Mouse (Mus musculus): ENCODE measurements around the gene Smg6.
A peak's percentile ranks its signal among the peaks of the same experiment; 100 is the strongest.

The Smg6 gene

DNA sequence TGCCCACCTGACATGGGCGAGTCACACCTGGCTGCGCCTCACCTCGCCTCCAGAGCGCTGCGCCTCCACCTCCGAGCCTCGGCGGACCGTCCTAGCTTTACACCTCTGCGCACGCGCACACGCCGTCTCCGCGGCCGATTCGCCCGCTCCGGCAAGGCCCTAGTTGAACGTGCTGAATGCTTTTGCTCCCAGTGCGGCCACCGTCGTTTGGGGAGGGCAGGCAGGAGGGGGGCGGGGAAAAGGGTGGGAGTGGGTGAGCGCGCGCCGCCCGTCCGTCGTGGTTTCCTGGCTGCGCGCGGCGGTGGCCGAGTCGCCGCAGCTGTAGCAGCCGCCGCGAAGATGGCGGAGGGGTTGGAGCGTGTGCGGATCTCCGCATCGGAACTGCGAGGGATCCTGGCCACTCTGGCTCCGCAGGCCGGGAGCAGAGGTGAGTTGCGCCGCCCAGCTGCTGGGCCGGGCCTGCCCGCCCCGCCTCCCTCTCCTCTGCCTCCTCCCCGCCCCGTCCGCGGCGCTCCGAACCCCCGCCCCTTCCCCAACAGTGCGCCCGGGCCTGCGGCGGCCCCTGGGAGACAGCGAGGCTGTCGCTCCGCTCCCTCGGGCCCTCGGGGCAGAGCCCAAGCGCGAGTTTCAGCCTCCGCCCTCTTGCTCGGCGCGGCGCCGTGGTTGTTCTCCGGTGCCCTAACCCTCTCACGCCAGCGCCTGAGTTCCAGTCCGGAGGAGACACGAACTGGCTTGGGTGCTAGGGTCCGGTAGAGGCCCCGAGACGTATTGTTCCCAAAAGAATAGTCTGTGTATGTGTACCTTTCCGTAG, at the start of gene Smg6, which contains the start of gene Srr:
TSS of gene Smg6 (plus strand) at position 247 of the 811 bp plus-strand sequence.
TSS of gene Srr (minus strand) at position 372 of the 811 bp plus-strand sequence.
- DNase-seq, result peak; percentile 95

DNA sequence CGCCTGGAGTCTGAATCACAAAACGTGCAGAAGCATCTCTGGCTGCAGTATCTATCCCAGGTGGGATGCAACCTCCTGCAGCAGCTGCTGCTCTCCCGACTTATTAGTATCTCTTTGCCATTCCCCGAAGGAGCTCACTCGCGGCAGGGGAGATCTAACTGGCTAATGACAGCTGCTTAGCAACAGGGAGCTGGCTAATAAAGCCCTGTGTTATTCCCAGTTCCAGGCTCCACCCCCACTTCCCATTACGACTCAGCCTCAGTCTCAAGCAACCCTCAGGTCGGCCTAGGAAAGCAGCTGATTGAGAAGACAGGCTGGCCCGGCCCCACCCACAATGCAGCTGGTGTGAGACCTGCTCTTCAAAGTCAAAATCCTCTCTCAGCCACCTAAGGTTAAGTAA, 48.8 kb upstream of the Smg6 start:
- peak; percentile 78 for DNase-seq

GRCm38 (mm10) chr11:74880999-74881398, 44.6 kb upstream of the Smg6 start:
- no peak for DNase-seq

DNA sequence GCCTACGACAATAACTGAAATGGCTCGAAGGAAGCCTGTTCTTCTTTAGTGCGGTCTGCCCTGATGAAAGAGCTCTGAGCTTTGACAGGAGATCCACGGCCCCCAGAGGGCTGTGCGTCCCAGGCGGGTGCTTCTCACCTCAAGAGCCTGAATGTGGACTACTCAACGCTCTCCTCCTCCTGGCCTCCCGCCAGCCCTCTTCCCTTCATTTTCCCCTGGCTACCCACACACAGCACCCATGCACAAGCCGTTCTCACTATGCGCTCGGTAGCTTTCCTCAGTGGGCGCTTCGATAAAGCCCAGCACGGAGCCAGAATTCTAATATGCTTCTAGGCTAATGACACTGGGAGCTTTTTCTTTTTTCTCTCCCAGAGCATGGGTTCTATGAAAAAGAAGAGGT, 43.6 kb upstream of the Smg6 start:
- DNase-seq, result peak; percentile 13

DNA sequence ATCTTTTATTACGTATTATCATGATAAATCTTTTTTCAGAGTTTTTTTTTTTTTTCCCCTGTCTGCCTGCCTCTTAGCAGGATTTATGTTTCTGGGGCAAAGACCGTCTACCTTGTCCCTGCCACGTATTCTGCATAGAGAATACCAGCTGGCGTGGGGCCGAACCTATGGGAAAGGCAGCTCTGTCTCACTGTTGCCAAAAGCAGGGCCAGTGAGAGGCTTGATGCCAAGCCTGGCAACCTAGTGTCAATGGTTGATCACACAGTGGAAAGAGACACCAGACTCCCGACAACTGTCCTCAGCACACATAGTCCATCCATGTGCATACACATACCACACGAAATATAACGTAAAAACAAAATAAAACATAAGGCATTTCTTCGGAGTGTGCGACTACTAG, 42.5 kb upstream of the Smg6 start:
- no peak for DNase-seq

GRCm38 (mm10) chr11:74894619-74895018, 31.0 kb upstream of the Smg6 start:
- DNase-seq, result peak; percentile 9

GRCm38 (mm10) chr11:74895980-74896900, 29.4 kb upstream of the Smg6 start:
- DNase-seq, result peak; percentile 69

DNA sequence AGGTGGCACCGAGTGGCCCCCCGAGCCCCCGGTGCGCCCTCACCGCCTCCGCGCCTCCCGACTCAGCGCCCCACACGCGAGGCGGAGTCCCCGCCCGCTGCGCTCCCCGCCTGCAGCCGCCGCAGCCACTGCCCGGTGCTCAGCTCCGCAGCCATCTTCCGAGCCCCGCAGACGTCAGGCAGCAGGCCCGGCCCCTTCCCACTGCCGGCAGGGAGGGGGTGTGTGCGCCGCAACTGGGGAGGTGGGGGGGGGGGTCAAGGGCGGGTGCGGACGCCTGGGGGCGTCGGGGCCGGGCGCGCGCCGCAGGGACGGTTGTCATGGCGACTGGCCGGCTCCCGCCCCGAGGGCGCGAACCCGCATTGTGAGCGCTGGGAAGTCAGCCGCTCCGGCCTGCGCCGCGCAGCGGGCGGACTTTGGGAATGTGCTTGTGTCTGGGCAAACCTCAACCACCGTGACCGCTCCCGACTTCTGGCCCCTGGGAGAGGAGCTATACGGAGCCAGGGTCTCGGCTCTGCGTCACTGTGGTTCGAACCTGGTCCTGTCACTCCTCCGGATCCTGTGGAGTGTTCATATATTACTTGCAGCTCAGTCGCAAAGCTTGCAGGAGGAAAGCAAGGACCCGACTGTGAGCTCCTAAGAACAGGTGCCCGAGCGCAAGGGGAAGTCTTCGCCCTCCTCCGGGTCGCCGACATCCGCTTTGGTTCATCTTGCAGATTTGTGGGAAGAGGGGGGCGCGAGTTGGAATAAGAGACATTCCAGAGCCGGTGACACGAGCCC, 28.5 kb upstream of the Smg6 start, which contains the start of gene Sgsm2:
TSS of gene Sgsm2 (minus strand) at position 160 of the 777 bp plus-strand sequence.
- peak; percentile 56 for DNase-seq

DNA sequence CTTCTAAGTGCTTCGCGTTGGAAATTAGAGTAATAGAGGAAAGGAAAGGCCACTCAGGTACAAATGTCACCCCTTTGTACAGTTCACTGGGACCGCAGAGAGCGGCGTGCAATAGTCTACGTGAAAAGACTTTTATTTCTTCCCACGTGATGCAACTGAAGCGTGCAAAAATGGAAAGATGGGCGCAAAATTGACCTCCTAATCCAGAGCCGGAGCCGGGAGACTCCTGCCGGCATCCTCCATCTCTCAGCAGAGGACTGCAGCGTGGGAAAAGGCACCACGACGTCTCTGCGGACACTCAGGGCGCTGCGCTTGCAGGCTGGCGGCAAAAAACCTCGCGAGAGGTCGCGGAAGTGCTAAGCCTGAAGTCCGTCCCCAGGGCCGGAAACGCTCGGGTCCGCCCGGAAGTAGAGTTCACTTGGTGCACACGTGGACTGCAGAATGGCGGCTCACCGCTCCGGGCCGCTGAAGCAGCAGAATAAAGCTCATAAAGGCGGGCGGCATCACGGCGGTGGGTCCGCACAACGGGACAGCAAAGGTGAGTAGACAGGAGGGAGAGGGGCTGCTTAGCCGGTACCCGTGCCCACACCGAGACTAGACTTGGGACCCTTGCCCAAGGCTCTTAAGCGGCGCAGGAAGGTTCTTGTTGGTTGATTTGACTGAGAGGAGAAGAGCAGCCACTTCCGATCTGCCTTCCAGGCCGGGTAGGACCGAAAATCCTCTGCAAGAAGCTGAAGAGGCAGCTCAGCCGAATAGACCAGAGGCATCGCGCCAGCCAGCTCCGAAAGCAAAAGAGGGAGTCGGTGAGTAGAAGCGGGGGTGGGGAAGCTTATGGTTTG, 27.7 kb upstream of the Smg6 start, which contains the start of gene Tsr1:
TSS of gene Tsr1 (plus strand) at position 394 of the 839 bp plus-strand sequence.
- DNase-seq, result peak; percentile 95

DNA sequence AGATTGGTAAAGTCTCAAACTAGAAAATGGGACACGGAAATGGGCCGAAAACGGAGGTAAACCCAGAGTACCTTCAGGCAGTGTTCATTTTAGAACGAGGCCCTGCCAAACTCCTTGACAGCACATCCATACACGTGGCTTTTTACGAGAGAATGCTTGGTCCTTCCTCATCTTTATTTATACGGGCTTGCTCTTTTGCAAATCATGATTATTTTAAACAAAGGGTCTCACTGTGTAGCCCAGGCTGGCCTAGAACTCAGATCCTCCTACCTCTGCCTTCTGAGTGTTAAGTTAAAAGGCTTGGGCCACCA, 27.2 kb upstream of the Smg6 start:
- no peak for DNase-seq

DNA sequence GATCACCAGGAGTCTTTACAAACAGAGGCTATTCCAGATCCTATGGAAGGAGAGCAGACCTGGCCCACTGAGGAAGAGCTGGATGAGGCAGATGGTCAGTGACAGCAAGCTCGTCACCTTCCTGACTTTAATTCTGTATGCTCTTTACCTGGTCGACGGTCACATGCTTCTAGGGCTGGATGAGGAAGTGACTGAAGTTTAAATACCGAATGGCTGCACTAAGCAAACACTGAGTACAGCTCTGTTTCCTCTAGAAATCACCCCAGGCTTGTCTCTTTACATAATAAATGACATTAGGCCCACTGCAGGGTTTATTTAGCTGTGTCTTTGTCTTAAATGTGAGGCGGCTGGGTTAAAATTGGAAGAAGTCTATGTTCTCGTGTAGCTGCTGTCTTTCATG, 24.1 kb upstream of the Smg6 start:
- no peak for DNase-seq

- DNase-seq, result no peak
Measured at GRCm38 (mm10) chr11:74902416-74902815, 23.2 kb upstream of the Smg6 start.

DNA sequence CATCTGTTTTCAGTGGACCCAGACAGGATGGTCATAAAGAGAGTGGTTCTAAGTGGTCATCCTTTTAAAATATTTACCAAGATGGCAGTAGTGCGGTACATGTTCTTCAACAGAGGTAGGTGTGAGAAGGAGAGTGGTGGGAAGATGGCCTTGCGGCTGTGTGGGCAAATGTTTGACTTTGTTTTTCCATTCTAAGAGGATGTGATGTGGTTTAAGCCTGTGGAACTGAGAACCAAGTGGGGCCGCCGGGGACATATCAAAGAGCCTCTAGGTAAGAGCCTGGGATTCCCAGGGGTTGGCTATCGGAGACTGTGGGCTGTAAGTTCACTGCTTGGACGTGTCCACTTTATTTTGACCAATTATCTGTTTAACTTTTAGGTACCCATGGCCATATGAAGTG, 17.8 kb upstream of the Smg6 start:
- DNase-seq, result no peak

- DNase-seq, result no peak
Measured at GRCm38 (mm10) chr11:74908618-74909399, 16.8 kb upstream of the Smg6 start.

GRCm38 (mm10) chr11:74909978-74910377, 15.6 kb upstream of the Smg6 start:
- DNase-seq, result no peak

GRCm38 (mm10) chr11:74912492-74912891, 13.1 kb upstream of the Smg6 start:
- DNase-seq, result no peak

DNA sequence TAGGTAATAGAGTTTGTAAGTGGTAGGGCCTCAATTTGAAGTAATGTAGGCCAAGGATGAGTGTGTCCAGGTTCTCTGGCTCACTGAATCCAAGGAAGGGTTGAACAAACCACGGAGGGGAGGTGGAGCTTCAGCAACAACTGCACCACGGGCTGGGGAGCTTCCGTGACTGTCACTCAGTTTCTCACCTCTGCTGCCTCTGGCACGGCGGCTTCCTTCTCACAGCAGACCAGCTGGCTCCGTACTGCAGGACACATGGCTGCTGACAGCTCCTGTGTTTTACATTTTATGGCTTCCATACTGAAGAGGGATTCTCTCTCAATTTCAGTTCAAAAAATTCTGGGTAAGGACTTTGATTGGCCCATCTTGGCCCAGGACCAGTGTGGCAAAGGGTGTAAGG, 6.4 kb upstream of the Smg6 start:
- DNase-seq, result no peak

DNA sequence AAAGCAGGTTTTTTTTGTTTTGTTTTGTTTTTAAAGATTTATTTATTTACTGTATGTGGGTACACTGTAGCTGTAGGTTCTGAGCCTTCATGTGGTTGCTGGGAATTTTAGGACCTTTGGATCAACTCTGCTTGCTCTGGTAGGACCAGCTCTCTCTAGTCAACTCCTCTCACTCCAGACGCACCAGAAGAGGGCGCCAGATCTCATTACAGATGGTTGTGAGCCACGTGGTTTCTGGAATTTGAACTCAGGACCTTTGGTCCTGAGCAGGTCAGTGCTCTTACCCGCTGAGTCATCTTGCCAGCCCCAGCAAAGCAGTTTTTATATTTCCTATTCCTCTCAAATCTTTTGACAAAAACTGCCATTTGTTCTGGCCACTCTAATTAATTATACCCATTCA, 1.5 kb upstream of the Smg6 start:
- DNase-seq, result peak; percentile 73

- peak; percentile 67 for DNase-seq
Measured at GRCm38 (mm10) chr11:74926388-74927005, 874 bp downstream of the Smg6 start.

GRCm38 (mm10) chr11:74927236-74927725, 1.7 kb downstream of the Smg6 start:
- no peak for DNase-seq
